Mouse (Mus musculus) hematopoietic stem cell, adult 5-6 weeks (primary cell): Measurements from ENCODE around the gene Gm10959. TPM values are rescaled to one million over a fixed set of nuclear protein-coding genes. Genes with fewer than 3 reads are reported as not detected.

Experiments
- ATAC-seq, 2 experiments: fragments of 125-278 bp in 1 of 2; replicated peaks in 1 of 2; 2 replicates each; pipeline ENCODE4 v1.8.0; 2016 to 2017; ENCODE audit warnings: inconsistent platforms in 2 of 2, mild to moderate bottlenecking in 2 of 2, moderate number of reproducible peaks in 2 of 2, low read depth in 1 of 2, moderate TSS enrichment in 1 of 2; ENCODE audit not compliant: low FRiP score in 2 of 2, poor library complexity in 2 of 2, severe bottlenecking in 2 of 2, insufficient read depth in 1 of 2, low TSS enrichment in 1 of 2
- total RNA-seq: library from RNA; stranded (forward); fragments of 172-1452, 232-1000 nt; gene quantifications from 2 replicates; pipeline ENCODE4 v1.2.3, GENCODE M21; 2017

The Gm10959 gene
- total RNA-seq, 1 experiment from 2014 or later = not detected

GRCm38 (mm10) chr3:122903746-122904433 lies 15.3 kb downstream of the Gm10959 start:
- ATAC-seq = peak; percentile 53 to 73; a peak in 3 of 4 replicates

- ATAC-seq = no peak
Observed at GRCm38 (mm10) chr3:122898254-122898653, 20.9 kb downstream of the Gm10959 start.

GRCm38 (mm10) chr3:122895189-122895731 lies 23.9 kb downstream of the Gm10959 start:
- no peak for ATAC-seq

GRCm38 (mm10) chr3:122894772-122895171 lies 24.4 kb downstream of the Gm10959 start, which contains the start of gene Fabp2:
TSS of gene Fabp2 (plus strand) at chr3:122895072.
- ATAC-seq = no peak

- ATAC-seq = peak; percentile 45 to 69; a peak in 3 of 4 replicates
Observed at GRCm38 (mm10) chr3:122888371-122888819, 30.8 kb downstream of the Gm10959 start.

GRCm38 (mm10) chr3:122887505-122888301 lies 31.5 kb downstream of the Gm10959 start:
- no peak for ATAC-seq

GRCm38 (mm10) chr3:122878705-122879315 lies 40.4 kb downstream of the Gm10959 start:
- ATAC-seq = no peak

GRCm38 (mm10) chr3:122877543-122877942 lies 41.6 kb downstream of the Gm10959 start:
- ATAC-seq = no peak

- no peak for ATAC-seq
Observed at GRCm38 (mm10) chr3:122876870-122877269, 42.3 kb downstream of the Gm10959 start.

- ATAC-seq = no peak
Observed at GRCm38 (mm10) chr3:122871596-122871995, 47.6 kb downstream of the Gm10959 start.

- no peak for ATAC-seq
Observed at GRCm38 (mm10) chr3:122868270-122868669, 50.9 kb downstream of the Gm10959 start.

GRCm38 (mm10) chr3:122865092-122865491 lies 54.1 kb downstream of the Gm10959 start:
- no peak for ATAC-seq

Other genes with a start within 250 kb of the Gm10959 start
- gene Pde5a, start 190.4 kb downstream of the Gm10959 start, total RNA-seq = 5.1 and 5.6 TPM in 2 replicates
- gene Fabp2, start 24.3 kb downstream of the Gm10959 start, total RNA-seq = not detected in 2 replicates
- 30.1 and 31.5 TPM in 2 replicates for gene 1810037I17Rik, start 4.8 kb upstream of the Gm10959 start, total RNA-seq
- gene Usp53, start 65.2 kb upstream of the Gm10959 start, total RNA-seq = 14.6 and 18.9 TPM in 2 replicates
- not detected in 2 replicates for gene Myoz2, start 115.7 kb upstream of the Gm10959 start, total RNA-seq